Mouse (Mus musculus) layer of hippocampus, postnatal 10 days (tissue): ENCODE measurements around the gene Slc39a11. TPM values are rescaled to one million over a fixed set of nuclear protein-coding genes. Genes with fewer than 3 reads are reported as not detected.

Source experiments
- DNase-seq, 2 experiments: peaks; one replicate each; pipeline ENCODE4 v3.0.0; 2021; ENCODE audit warnings: low spot score in 2 of 2
- total RNA-seq, 2 experiments: library from RNA; stranded (reverse); gene quantifications; 2 replicates each; pipeline ENCODE4 v1.2.3; 2021

The Slc39a11 gene
- total RNA-seq, 2 experiments from 2014 or later, result 33.1 to 34.0 TPM

- DNase-seq, result no peak
Observed at GRCm38 (mm10) chr11:113261421-113261820, 388.5 kb downstream of the Slc39a11 start.

GRCm38 (mm10) chr11:113259712-113260382, 390.0 kb downstream of the Slc39a11 start:
- DNase-seq, result no peak

GRCm38 (mm10) chr11:113258016-113258415, 391.9 kb downstream of the Slc39a11 start:
- no peak for DNase-seq

GRCm38 (mm10) chr11:113254653-113255052, 395.2 kb downstream of the Slc39a11 start:
- DNase-seq, result no peak

- no peak for DNase-seq
Observed at GRCm38 (mm10) chr11:113253169-113253568, 396.7 kb downstream of the Slc39a11 start.

- DNase-seq, result no peak
Observed at GRCm38 (mm10) chr11:113251172-113251571, 398.7 kb downstream of the Slc39a11 start.

GRCm38 (mm10) chr11:113246475-113246874, 403.4 kb downstream of the Slc39a11 start:
- DNase-seq, result no peak

- no peak for DNase-seq
Observed at GRCm38 (mm10) chr11:113245666-113246065, 404.2 kb downstream of the Slc39a11 start.

GRCm38 (mm10) chr11:113234432-113234831, 415.4 kb downstream of the Slc39a11 start:
- no peak for DNase-seq

- no peak for DNase-seq
Observed at GRCm38 (mm10) chr11:113232049-113232448, 417.8 kb downstream of the Slc39a11 start.

GRCm38 (mm10) chr11:113230410-113231132, 419.3 kb downstream of the Slc39a11 start:
- DNase-seq, result no peak

GRCm38 (mm10) chr11:113225748-113226147, 424.1 kb downstream of the Slc39a11 start:
- DNase-seq, result no peak

- no peak for DNase-seq
Observed at GRCm38 (mm10) chr11:113223756-113224323, 426.0 kb downstream of the Slc39a11 start.

- DNase-seq, result peak in 1 of 2 experiments; percentile 50
Observed at GRCm38 (mm10) chr11:113221267-113222195, 428.3 kb downstream of the Slc39a11 start.

GRCm38 (mm10) chr11:113220649-113221048, 429.2 kb downstream of the Slc39a11 start:
- DNase-seq, result no peak

- no peak for DNase-seq
Observed at GRCm38 (mm10) chr11:113214741-113215140, 435.1 kb downstream of the Slc39a11 start.

- no peak for DNase-seq
Observed at GRCm38 (mm10) chr11:113212390-113213025, 437.4 kb downstream of the Slc39a11 start.

- DNase-seq, result no peak
Observed at GRCm38 (mm10) chr11:113209220-113209878, 440.5 kb downstream of the Slc39a11 start.

GRCm38 (mm10) chr11:113208521-113209072, 441.3 kb downstream of the Slc39a11 start:
- DNase-seq, result no peak

GRCm38 (mm10) chr11:113207966-113208365, 441.9 kb downstream of the Slc39a11 start:
- no peak for DNase-seq
